Mouse (Mus musculus) erythroid progenitor cell, adult 5-6 weeks (primary cell): Measurements from ENCODE around the gene Sbno2. TPM values are rescaled to one million over a fixed set of nuclear protein-coding genes. Genes with fewer than 3 reads are reported as not detected.

Experiments
- ATAC-seq: replicated peaks from 2 replicates; pipeline ENCODE4 v1.8.0; 2016; ENCODE audit warnings: moderate number of reproducible peaks, mild to moderate bottlenecking, moderate TSS enrichment, inconsistent platforms; ENCODE audit not compliant: poor library complexity, low FRiP score, severe bottlenecking
- total RNA-seq, 2 experiments: library from RNA; stranded (forward) in 1 of 2; stranded (reverse) in 1 of 2; fragments of 150-400 nt in 1 of 2; fragments of 186-747, 209-891 nt in 1 of 2; gene quantifications; 2 replicates each; pipeline versions ENCODE4 v1.2.3 to v1.2.4; 2015 to 2017; ENCODE audit warnings: low replicate concordance in 2 of 2

Sbno2 gene
- total RNA-seq, 2 experiments from 2014 or later = 21.8 to 34.3 TPM

GRCm38 (mm10) chr10:80024229-80025043, 80.9 kb downstream of the Sbno2 start:
- ATAC-seq = no peak

DNA sequence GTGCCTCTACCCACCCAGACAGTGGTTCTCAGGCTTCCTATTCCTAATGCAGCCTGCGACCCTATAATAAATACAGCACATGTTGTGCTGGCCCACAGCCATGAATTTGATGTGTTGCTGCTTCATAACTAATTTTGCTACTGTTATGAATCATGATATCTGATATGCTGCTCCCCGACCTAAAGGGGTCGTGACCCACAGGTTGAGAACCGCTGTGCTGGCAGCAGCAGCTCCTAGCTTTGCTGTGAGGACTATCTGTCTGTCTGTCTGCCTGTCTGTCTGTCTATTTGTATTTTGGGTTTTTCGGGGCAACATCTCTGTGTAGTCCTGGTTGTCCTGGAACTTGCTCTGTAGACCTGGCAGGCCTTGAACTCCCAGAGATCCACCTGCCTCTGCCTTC, 81.6 kb downstream of the Sbno2 start:
- ATAC-seq = no peak

GRCm38 (mm10) chr10:80022806-80023205, 82.6 kb downstream of the Sbno2 start:
- no peak for ATAC-seq

DNA sequence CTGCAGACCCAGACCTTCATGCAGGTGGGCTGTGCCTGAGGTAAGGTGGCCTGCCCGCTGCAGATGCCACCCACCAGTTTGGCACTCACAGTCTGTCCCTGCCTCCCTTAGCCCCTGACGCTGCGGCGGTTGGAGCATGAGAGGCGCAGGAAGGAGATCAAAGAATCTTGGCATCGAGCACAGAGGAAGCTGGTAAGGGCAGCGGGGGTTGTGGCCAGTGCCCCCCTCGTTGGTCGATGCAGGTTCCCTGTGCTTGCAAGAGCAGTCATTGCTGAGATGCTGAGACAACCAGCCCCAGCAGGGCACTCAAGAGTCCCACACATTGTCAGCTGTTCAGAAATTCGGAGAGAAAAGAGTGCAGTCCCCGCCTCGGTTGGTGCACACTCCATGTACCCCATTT, 83.2 kb downstream of the Sbno2 start:
- no peak for ATAC-seq

GRCm38 (mm10) chr10:80021320-80021641, 84.1 kb downstream of the Sbno2 start:
- no peak for ATAC-seq

- ATAC-seq = no peak
Observed at GRCm38 (mm10) chr10:80020603-80021319, 84.6 kb downstream of the Sbno2 start.

DNA sequence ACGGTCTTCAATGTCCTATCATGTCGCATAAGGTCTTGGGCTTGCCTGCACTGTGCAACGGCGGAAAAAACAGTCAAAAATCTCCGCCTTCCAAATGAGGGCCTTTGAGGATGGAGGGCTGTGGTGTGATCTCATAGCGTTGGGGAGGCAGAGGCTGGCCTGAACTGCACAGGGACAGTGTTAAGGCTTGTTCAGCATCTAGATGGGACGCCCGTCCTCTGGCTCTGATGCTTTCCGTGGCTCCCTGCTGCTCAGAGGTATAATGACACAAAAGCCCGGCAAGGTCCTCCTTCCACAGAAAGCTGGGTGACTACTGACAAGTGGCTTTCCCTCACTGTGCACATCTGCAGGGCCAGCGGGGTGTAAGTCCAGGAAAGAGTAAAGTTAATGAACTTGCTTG, 85.2 kb downstream of the Sbno2 start:
- ATAC-seq = no peak

GRCm38 (mm10) chr10:80019471-80020131, 85.8 kb downstream of the Sbno2 start:
- no peak for ATAC-seq

DNA sequence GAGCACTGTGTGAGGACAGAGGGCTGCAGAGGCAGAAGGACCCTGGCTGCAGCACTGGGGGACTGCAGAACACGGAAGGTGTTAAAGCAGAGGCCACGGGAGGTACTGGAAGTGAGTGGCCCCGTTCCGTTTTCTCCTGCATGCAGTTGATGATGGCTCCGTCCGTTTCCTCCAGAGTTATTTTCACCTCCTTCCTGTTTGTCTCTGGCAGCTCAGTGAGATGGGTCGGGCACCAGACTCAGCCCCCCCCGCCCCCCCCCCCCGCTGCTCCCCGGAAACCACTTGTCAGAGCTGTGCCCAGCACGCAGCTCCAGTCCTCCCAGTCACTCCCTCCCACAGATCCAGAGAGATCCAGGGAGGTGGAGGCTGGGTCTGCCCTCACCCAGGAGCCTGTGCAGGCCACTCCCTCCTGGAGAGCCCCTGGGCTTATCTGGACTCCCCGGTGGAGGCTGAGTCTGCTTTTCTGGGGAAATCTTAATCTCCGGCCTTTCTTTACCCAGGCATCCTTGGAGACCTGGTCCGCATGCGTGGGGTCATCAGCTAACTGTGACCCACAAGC, 86.6 kb downstream of the Sbno2 start:
- ATAC-seq = peak; percentile 58

GRCm38 (mm10) chr10:80017771-80018170, 87.6 kb downstream of the Sbno2 start:
- ATAC-seq = no peak

DNA sequence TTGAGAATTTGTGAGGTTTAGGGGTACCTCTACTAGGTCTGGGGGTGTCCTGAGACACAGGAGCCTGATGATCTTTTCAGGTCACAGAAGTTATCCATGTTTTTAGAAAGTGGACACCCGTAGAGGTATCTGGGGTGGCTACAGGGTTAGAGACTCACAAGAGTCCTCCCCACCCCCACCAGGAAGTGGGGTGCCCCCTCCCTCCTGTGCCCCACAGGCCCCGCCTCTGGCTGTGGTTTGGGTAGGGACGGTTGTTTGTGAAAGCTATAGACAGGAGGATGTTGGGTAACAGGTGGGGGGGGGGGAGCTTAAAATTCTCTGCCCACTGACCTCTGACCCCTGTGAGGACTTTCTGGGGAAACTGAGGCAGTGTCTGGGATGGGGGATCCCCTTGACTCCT, 88.0 kb downstream of the Sbno2 start:
- ATAC-seq = no peak

DNA sequence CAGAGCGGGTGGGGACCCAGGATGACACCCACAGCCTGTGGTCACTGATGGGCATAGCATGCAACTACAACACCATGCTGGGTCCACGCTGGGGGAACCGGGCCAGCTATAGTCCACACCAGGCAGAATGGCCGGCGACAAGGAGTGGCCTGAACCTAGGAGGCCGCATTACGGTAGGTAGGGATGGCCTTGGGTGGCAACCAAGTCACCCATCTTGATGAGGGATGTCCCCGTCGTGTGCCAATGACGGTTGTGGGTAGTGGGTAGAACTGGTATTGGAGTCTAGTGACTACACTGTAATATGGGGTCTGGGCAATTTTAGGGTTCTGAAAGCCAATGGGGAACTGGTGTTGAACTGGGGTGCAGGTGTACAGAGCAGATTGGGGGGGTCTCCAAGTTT, 88.4 kb downstream of the Sbno2 start:
- ATAC-seq = peak; percentile 23; the same call in 1 of the 2 replicates

- ATAC-seq = peak; percentile 35
Observed at GRCm38 (mm10) chr10:80016511-80016910, 88.9 kb downstream of the Sbno2 start, which contains the start of gene Arhgap45. Arhgap45 (plus strand) TSS chr10:80016653.

DNA sequence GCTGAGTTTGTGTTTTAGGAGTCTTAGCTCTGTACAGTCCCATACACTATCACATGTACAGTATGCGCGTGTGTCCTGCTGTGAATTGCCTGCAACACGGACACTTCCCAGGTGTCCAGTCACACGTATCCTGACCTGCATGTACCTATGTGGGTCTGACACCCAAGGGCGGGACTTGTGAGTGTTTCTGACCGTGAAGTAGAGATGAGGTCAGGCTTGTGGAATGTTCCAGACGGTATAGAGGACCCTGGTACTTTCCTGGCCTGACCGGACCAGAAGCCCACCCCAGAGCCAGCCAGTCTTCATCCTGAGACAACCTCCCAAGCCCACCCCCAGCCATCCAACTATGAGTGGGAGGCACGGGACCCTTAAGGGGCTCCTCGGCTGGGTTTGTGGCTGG, 89.8 kb downstream of the Sbno2 start:
- no peak for ATAC-seq

DNA sequence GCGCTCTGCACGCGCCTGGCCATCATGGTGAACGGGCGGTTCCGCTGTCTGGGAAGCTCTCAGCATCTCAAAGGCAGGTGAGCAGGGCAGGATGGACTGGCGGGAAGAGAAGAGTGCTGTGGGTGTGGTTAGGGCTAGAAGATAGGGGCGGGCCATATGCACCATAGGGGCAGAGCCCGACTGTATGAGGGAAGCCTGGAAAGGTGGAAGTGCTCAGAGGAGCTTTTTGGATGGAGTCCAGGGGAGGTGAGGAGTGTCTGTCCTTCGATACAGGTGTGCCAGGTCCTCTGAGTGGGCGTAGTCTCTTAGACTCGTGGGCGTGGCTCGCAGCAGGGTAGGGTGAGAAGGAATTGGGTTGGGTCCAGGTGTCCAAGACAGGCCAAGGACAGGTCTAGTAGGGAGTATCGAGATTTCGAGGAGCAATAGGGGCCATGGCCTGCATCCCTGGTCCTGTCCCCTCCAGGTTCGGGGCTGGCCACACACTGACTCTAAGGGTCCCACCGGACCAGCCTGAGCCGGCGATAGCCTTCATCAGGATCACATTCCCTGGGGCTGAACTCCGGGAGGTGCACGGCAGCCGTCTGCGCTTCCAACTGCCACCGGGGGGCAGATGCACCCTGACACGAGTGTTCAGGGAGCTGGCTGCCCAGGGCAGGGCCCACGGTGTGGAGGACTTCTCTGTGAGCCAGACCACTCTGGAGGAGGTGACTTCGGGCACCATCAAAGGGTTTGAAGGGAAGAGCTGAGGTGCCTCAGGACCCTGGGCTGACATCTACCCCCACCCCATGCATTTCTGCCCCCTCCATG, 90.7 kb downstream of the Sbno2 start:
- no peak for ATAC-seq

GRCm38 (mm10) chr10:80013609-80014008, 91.8 kb downstream of the Sbno2 start:
- ATAC-seq = no peak

GRCm38 (mm10) chr10:80011740-80012139, 93.6 kb downstream of the Sbno2 start:
- no peak for ATAC-seq
